Mouse (Mus musculus): ENCODE data around the gene Mbtps1. TPM values are rescaled to one million over a fixed set of nuclear protein-coding genes. Genes with fewer than 3 reads are reported as not detected.

The Mbtps1 gene
- total RNA-seq (2014; rRNA removed) (68.8 and 72.7 TPM in 2 replicates), polyA plus RNA-seq (2015; fragmentation: Nextera tagmentation; extraction: Ambion mirVana) (45.5 and 46.0 TPM in 2 replicates)

GRCm38 (mm10) chr8:119558603-119559401 is at the start of gene Mbtps1:
Gene Mbtps1, minus strand, starts transcription at chr8:119558735.
- 8% methylated on average over 43 of the region's 63 CpGs for WGBS
- TF ChIP-seq CTCF (IDR thresholded peaks at IDR 0.05), result peak; percentile 35
- no peaks in the 10 kb centered on the region for H3K9me3 ChIP-seq (ENCODE audit: low read length)
- H3K4me2 ChIP-seq (ENCODE audit: low read depth, low read length, poor library complexity, severe bottlenecking), result peak within 1 kb of the TSS; percentile 86
- no peaks in the 10 kb centered on the region for H3K27me3 ChIP-seq (ENCODE audit: insufficient read depth, low read length)
- H3K4me1 ChIP-seq (ENCODE audit: insufficient read depth, low read length), result peaks cover 6% of the 10 kb centered on the region; the same call in 1 of the 2 replicates
- peak within 1 kb of the TSS; percentile 79 for H3K4me3 ChIP-seq (ENCODE audit: low read depth, low read length)
- DNase-seq (ENCODE audit: low spot score) (peak; percentile 97), ATAC-seq (ENCODE audit: low FRiP score) (peak; percentile 98)
- peaks cover 26% of the 10 kb centered on the region for H3K36me3 ChIP-seq (ENCODE audit: insufficient read depth, low read length)
- H3K9ac ChIP-seq (replicated peaks; ENCODE audit: low read length, poor library complexity, severe bottlenecking), result peak within 1 kb of the TSS; percentile 78
- peak within 1 kb of the TSS; percentile 93 for H3K27ac ChIP-seq (ENCODE audit: low read depth, low read length)

GRCm38 (mm10) chr8:119606224-119606623 is 47.7 kb upstream of the Mbtps1 start:
- H3K4me1 ChIP-seq (ENCODE audit: insufficient read depth, low read length), result peaks cover 10% of the 10 kb centered on the region
- no peak for DNase-seq (ENCODE audit: low spot score)

GRCm38 (mm10) chr8:119604996-119605395 is 46.5 kb upstream of the Mbtps1 start, which contains the start of gene Taf1c:
Gene Taf1c, minus strand, starts transcription at chr8:119605222.
- under 1% methylated on average over 23 of the region's 23 CpGs for WGBS
- Histone ChIP-seq H3K4me3 (ENCODE audit: low read depth, low read length) (peak within 1 kb of the TSS; percentile 64), H3K27ac (ENCODE audit: low read depth, low read length) (peak within 1 kb of the TSS; percentile 55; the same call in 1 of the 2 replicates), H3K9me3 (ENCODE audit: low read length) (no peaks in the 10 kb centered on the region), H3K4me1 (ENCODE audit: insufficient read depth, low read length) (peaks cover 10% of the 10 kb centered on the region), H3K36me3 (ENCODE audit: insufficient read depth, low read length) (peaks cover 27% of the 10 kb centered on the region), H3K9ac (replicated peaks; ENCODE audit: low read length, poor library complexity, severe bottlenecking) (peak within 1 kb of the TSS; percentile 74), H3K4me2 (ENCODE audit: low read depth, low read length, poor library complexity, severe bottlenecking) (peak within 1 kb of the TSS; percentile 87), H3K27me3 (ENCODE audit: insufficient read depth, low read length) (no peaks in the 10 kb centered on the region)
- peak; percentile 94 for TF ChIP-seq CTCF (IDR thresholded peaks at IDR 0.05)
- peak; percentile 95 for DNase-seq (ENCODE audit: low spot score)
- peak; percentile 78 for ATAC-seq (ENCODE audit: low FRiP score)

More at GRCm38 (mm10) chr8:119606224-119606623, 47.7 kb upstream of the Mbtps1 start:
- 77% methylated on average over 2 of the region's 2 CpGs for WGBS
- no peaks in the 10 kb centered on the region for H3K9me3 ChIP-seq (ENCODE audit: low read length)
- peaks cover 15% of the 10 kb centered on the region for H3K36me3 ChIP-seq (ENCODE audit: insufficient read depth, low read length)
- H3K4me2 ChIP-seq (ENCODE audit: low read depth, low read length, poor library complexity, severe bottlenecking), result no peak overlapping the region
- TF ChIP-seq CTCF (IDR thresholded peaks at IDR 0.05), result peak; percentile 44
- H3K4me3 ChIP-seq (ENCODE audit: low read depth, low read length), result no peak overlapping the region
- ATAC-seq (ENCODE audit: low FRiP score), result no peak
- no peaks in the 10 kb centered on the region for H3K27me3 ChIP-seq (ENCODE audit: insufficient read depth, low read length)
- H3K27ac ChIP-seq (ENCODE audit: low read depth, low read length), result no peak overlapping the region
- H3K9ac ChIP-seq (replicated peaks; ENCODE audit: low read length, poor library complexity, severe bottlenecking), result no peak overlapping the region

- Histone ChIP-seq H3K9ac (replicated peaks; ENCODE audit: low read length, poor library complexity, severe bottlenecking) (peak overlapping the region; percentile 74), H3K4me1 (ENCODE audit: insufficient read depth, low read length) (peaks cover 10% of the 10 kb centered on the region), H3K9me3 (ENCODE audit: low read length) (no peaks in the 10 kb centered on the region), H3K36me3 (ENCODE audit: insufficient read depth, low read length) (peaks cover 32% of the 10 kb centered on the region), H3K4me2 (ENCODE audit: low read depth, low read length, poor library complexity, severe bottlenecking) (peak overlapping the region; percentile 87), H3K27me3 (ENCODE audit: insufficient read depth, low read length) (no peaks in the 10 kb centered on the region), H3K27ac (ENCODE audit: low read depth, low read length) (0 out of 2 replicates have a peak overlapping the region, but pooled peaks have one; percentile 55), H3K4me3 (ENCODE audit: low read depth, low read length) (peak overlapping the region; percentile 64)
- WGBS, result 41% methylated on average over 12 of the region's 12 CpGs
- TF ChIP-seq CTCF (IDR thresholded peaks at IDR 0.05), result no peak
- ATAC-seq (ENCODE audit: low FRiP score) (no peak), DNase-seq (ENCODE audit: low spot score) (no peak)
These were observed 45.9 kb upstream of the Mbtps1 start for GRCm38 (mm10) chr8:119604398-119604803.

- peaks cover 38% of the 10 kb centered on the region for H3K36me3 ChIP-seq (ENCODE audit: insufficient read depth, low read length)
- peak overlapping the region; percentile 87 for H3K4me2 ChIP-seq (ENCODE audit: low read depth, low read length, poor library complexity, severe bottlenecking)
- H3K27ac ChIP-seq (ENCODE audit: low read depth, low read length), result no peak overlapping the region
- TF ChIP-seq CTCF (IDR thresholded peaks at IDR 0.05), result no peak
- peak overlapping the region; percentile 74; the same call in 1 of the 2 replicates for H3K9ac ChIP-seq (replicated peaks; ENCODE audit: low read length, poor library complexity, severe bottlenecking)
- ATAC-seq (ENCODE audit: low FRiP score) (no peak), DNase-seq (ENCODE audit: low spot score) (no peak)
- H3K27me3 ChIP-seq (ENCODE audit: insufficient read depth, low read length), result no peaks in the 10 kb centered on the region
- H3K9me3 ChIP-seq (ENCODE audit: low read length), result no peaks in the 10 kb centered on the region
- H3K4me3 ChIP-seq (ENCODE audit: low read depth, low read length), result peak overlapping the region; percentile 64; the same call in 1 of the 2 replicates
- peaks cover 10% of the 10 kb centered on the region for H3K4me1 ChIP-seq (ENCODE audit: insufficient read depth, low read length)
- 92% methylated on average over 4 of the region's 4 CpGs for WGBS
These were observed 45.2 kb upstream of the Mbtps1 start for GRCm38 (mm10) chr8:119603771-119604170.

GRCm38 (mm10) chr8:119591456-119591855 is 32.9 kb upstream of the Mbtps1 start:
- no peak for DNase-seq (ENCODE audit: low spot score)
- no peak overlapping the region for H3K4me2 ChIP-seq (ENCODE audit: low read depth, low read length, poor library complexity, severe bottlenecking)
- TF ChIP-seq CTCF (IDR thresholded peaks at IDR 0.05), result no peak
- no peaks in the 10 kb centered on the region for H3K4me1 ChIP-seq (ENCODE audit: insufficient read depth, low read length)
- H3K9me3 ChIP-seq (ENCODE audit: low read length), result no peaks in the 10 kb centered on the region
- no peak overlapping the region for H3K27ac ChIP-seq (ENCODE audit: low read depth, low read length)
- H3K4me3 ChIP-seq (ENCODE audit: low read depth, low read length), result no peak overlapping the region
- no peaks in the 10 kb centered on the region for H3K27me3 ChIP-seq (ENCODE audit: insufficient read depth, low read length)
- WGBS, result 91% methylated on average over 7 of the region's 7 CpGs
- ATAC-seq (ENCODE audit: low FRiP score), result no peak
- H3K36me3 ChIP-seq (ENCODE audit: insufficient read depth, low read length), result no peaks in the 10 kb centered on the region
- no peak overlapping the region for H3K9ac ChIP-seq (replicated peaks; ENCODE audit: low read length, poor library complexity, severe bottlenecking)

All from midbrain, postnatal 0 days (tissue).